Mouse (Mus musculus): Measurements from ENCODE around the gene Topbp1.

DNA sequence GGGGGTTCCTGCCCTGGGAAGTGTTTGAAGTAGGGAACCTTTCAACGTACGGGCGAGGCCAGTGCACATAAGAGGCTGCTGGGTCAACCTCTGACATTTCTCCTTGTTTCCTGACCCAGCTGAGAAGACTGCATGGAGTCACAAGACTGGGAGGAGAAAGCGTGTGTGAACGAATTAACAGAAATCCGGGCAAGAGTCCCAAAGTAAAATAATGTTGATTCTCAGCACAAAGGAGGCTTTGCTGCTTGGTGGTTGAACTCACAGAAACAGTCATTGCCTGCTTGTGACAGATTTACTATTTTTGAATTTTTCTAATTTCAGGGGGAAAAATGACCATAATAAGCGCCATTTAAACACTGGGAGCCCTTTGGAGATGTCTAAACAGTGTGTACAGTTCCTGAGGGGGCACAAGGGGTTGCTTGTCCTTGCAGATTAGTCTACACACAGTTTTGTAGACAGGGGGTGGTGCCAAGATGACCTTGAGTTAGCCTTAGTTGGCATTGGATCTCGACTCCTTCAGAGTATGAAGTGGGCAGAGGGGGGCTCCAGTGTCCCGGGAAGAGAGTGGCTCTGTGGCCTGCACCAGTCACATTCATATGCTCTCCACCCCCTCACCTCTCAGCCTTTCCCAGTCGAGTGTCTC, 82.1 kb downstream of the Topbp1 start:
- TF ChIP-seq CTCF (IDR thresholded peaks at IDR 0.05; ENCODE audit: control insufficient read depth, insufficient read depth, insufficient replicate concordance, low read depth, low read length) = no peak
- TF ChIP-seq POLR2A (IDR thresholded peaks at IDR 0.05; ENCODE audit: control insufficient read depth, low read depth, low read length) = no peak
